10 mouse cellular contexts compared by ENCODE assay signal in genomic region chr2:51066423-51066831, GRCm38 (mm10).
A peak's percentile ranks its signal among the peaks of the same experiment; 100 is the strongest.
DNase-seq lines count a peak whose midpoint lies in the region; ATAC-seq lines count a peak whose summit lies in the region.
"Had no signal": no experiment of that assay in that cellular context is flagged by ENCODE, and none has a peak within 500 bp of the region (broad histone marks: within the 10 kb centered on the region; RNA-seq: fewer than 3 reads in every experiment).

No protein-coding gene starts in this region.

- no peaks in the 10 kb centered on the region for H3K27me3 ChIP-seq in hindbrain, embryonic 11.5 days (ENCODE audit: control insufficient read depth, insufficient read depth, low read length)
- no peaks in the 10 kb centered on the region for H3K27me3 ChIP-seq in midbrain, embryonic 15.5 days (replicated peaks)
- no peaks in the 10 kb centered on the region for H3K27me3 ChIP-seq in intestine, embryonic 16.5 days (replicated peaks; ENCODE audit: control insufficient read depth, insufficient read depth, low read length)
- H3K27me3 ChIP-seq: heart, embryonic 15.5 days; limb, embryonic 13.5 days; Patski had no signal

- H3K4me2 ChIP-seq in hindbrain, embryonic 11.5 days (replicated peaks; ENCODE audit: low read depth, low read length): no peak overlapping the region
- H3K4me2 ChIP-seq in midbrain, embryonic 15.5 days: peak overlapping the region; percentile 39
- no peak overlapping the region for H3K4me2 ChIP-seq in intestine, embryonic 16.5 days (ENCODE audit: low read depth, low read length)
- H3K4me2 ChIP-seq: heart, embryonic 15.5 days; limb, embryonic 13.5 days had no signal

- H3K4me3 ChIP-seq in hindbrain, embryonic 11.5 days (ENCODE audit: low read depth, low read length): no peak overlapping the region
- H3K4me3 ChIP-seq in midbrain, embryonic 15.5 days: no peak overlapping the region
- no peak overlapping the region for H3K4me3 ChIP-seq in intestine, embryonic 16.5 days (ENCODE audit: low read length)
- H3K4me3 ChIP-seq: heart, embryonic 15.5 days; limb, embryonic 13.5 days had no signal

- WGBS in hindbrain, embryonic 11.5 days: 30% methylated on average over 11 of the region's 11 CpGs
- 13% methylated on average over 11 of the region's 11 CpGs for WGBS in midbrain, embryonic 15.5 days
- 71% methylated on average over 11 of the region's 11 CpGs for WGBS in intestine, embryonic 16.5 days

- ATAC-seq in hindbrain, embryonic 11.5 days (ENCODE audit: low FRiP score): peak; percentile 95
- ATAC-seq in midbrain, embryonic 15.5 days (replicated peaks): peak; percentile 88
- no peak for ATAC-seq in intestine, embryonic 16.5 days
- ATAC-seq: Patski had no signal

- H3K9ac ChIP-seq in hindbrain, embryonic 11.5 days (ENCODE audit: low read depth, low read length): no peak overlapping the region
- H3K9ac ChIP-seq in midbrain, embryonic 15.5 days: no peak overlapping the region
- H3K9ac ChIP-seq in intestine, embryonic 16.5 days (ENCODE audit: low read depth, low read length): no peak overlapping the region
- H3K9ac ChIP-seq: heart, embryonic 15.5 days; limb, embryonic 13.5 days had no signal

- no peaks in the 10 kb centered on the region for H3K36me3 ChIP-seq in hindbrain, embryonic 11.5 days (ENCODE audit: control insufficient read depth, insufficient read depth, low read length)
- no peaks in the 10 kb centered on the region for H3K36me3 ChIP-seq in midbrain, embryonic 15.5 days (replicated peaks)
- H3K36me3 ChIP-seq in intestine, embryonic 16.5 days (ENCODE audit: control insufficient read depth, insufficient read depth, low read length): no peaks in the 10 kb centered on the region
- H3K36me3 ChIP-seq: heart, embryonic 15.5 days; limb, embryonic 13.5 days had no signal

- DNase-seq in brain, adult 2 months (ENCODE audit: low read depth, low spot score): peak; percentile 73
- DNase-seq in embryo, embryonic 10.5 days (ENCODE audit: low spot score): peak; percentile 80
- DNase-seq in hindbrain, embryonic 11.5 days (ENCODE audit: low spot score): peak; percentile 82
- no peak for DNase-seq in gastrocnemius, postnatal 14 days
- DNase-seq in adipocyte (ENCODE audit: low spot score): no peak

- H3K27ac ChIP-seq in hindbrain, embryonic 11.5 days (ENCODE audit: low read depth, low read length): peak overlapping the region; percentile 72
- peak overlapping the region; percentile 78 for H3K27ac ChIP-seq in midbrain, embryonic 15.5 days
- H3K27ac ChIP-seq in intestine, embryonic 16.5 days (ENCODE audit: low read length): no peak overlapping the region
- H3K27ac ChIP-seq: heart, embryonic 15.5 days; limb, embryonic 13.5 days had no signal

- H3K4me1 ChIP-seq in hindbrain, embryonic 11.5 days (replicated peaks; ENCODE audit: control insufficient read depth, insufficient read depth, low read length): peaks cover 2% of the 10 kb centered on the region; the same call in 1 of the 2 replicates
- peaks cover 12% of the 10 kb centered on the region for H3K4me1 ChIP-seq in midbrain, embryonic 15.5 days
- H3K4me1 ChIP-seq in intestine, embryonic 16.5 days (ENCODE audit: control insufficient read depth, insufficient read depth, low read length): no peaks in the 10 kb centered on the region
- H3K4me1 ChIP-seq: heart, embryonic 15.5 days had no signal

- no peaks in the 10 kb centered on the region for H3K9me3 ChIP-seq in hindbrain, embryonic 11.5 days (ENCODE audit: control insufficient read depth, low read length)
- 0 out of 2 replicates have a peak, but pooled peaks cover 3% of the 10 kb centered on the region for H3K9me3 ChIP-seq in midbrain, embryonic 15.5 days
- no peaks in the 10 kb centered on the region for H3K9me3 ChIP-seq in intestine, embryonic 16.5 days (ENCODE audit: control insufficient read depth, low read length)
- H3K9me3 ChIP-seq: heart, embryonic 15.5 days had no signal

- intact Hi-C loops in gastrocnemius, postnatal 14 days (cut with DNase I; ENCODE audit: low total_unique reads): no loop called here

Comparison
In these comparisons a context has a peak if more than half of its experiments do, and no peak if none do; other contexts are left out.
1. DNase-seq: peak in brain, adult 2 months (single experiment), embryo, embryonic 10.5 days (single experiment) and hindbrain, embryonic 11.5 days (single experiment); none in gastrocnemius, postnatal 14 days (single experiment) and adipocyte (single experiment).